Comparison of ENCODE assay signal across 9 mouse cellular contexts in genomic region chr5:30768598-30768997, GRCm38 (mm10). TPM values are rescaled to one million over a fixed set of nuclear protein-coding genes. Genes with fewer than 3 reads are reported as not detected.
A peak's percentile ranks its signal among the peaks of the same experiment; 100 is the strongest.
DNase-seq lines count a peak whose midpoint lies in the region; ATAC-seq and TF ChIP-seq lines count a peak whose summit lies in the region.
"Had no signal": no experiment of that assay in that cellular context is flagged by ENCODE, and none has a peak within 500 bp of the region (broad histone marks: within the 10 kb centered on the region; RNA-seq: fewer than 3 reads in every experiment).

No protein-coding gene starts in this region.

- no peak overlapping the region for H3K27ac ChIP-seq in left cerebral cortex, adult 2 months
- no peak overlapping the region for H3K27ac ChIP-seq in embryonic facial prominence, embryonic 14.5 days (replicated peaks; ENCODE audit: low read depth, low read length)
- peak overlapping the region; percentile 70 for H3K27ac ChIP-seq in hindbrain, embryonic 13.5 days
- H3K27ac ChIP-seq in liver, embryonic 16.5 days (ENCODE audit: low read length), result no peak overlapping the region

- no peaks in the 10 kb centered on the region for H3K36me3 ChIP-seq in embryonic facial prominence, embryonic 14.5 days (ENCODE audit: control insufficient read depth, insufficient read depth, low read length)
- peaks cover 15% of the 10 kb centered on the region for H3K36me3 ChIP-seq in hindbrain, embryonic 13.5 days
- no peaks in the 10 kb centered on the region for H3K36me3 ChIP-seq in liver, embryonic 16.5 days (ENCODE audit: control insufficient read depth, insufficient read depth)

- H3K4me1 ChIP-seq in embryonic facial prominence, embryonic 14.5 days (ENCODE audit: control insufficient read depth, insufficient read depth, low read length), result peaks cover 10% of the 10 kb centered on the region; the same call in 1 of the 2 replicates
- H3K4me1 ChIP-seq in hindbrain, embryonic 13.5 days (replicated peaks), result peaks cover 73% of the 10 kb centered on the region
- H3K4me1 ChIP-seq in liver, embryonic 16.5 days (ENCODE audit: control insufficient read depth, low read depth, low read length), result peaks cover 6% of the 10 kb centered on the region

- no peak overlapping the region for H3K4me2 ChIP-seq in embryonic facial prominence, embryonic 14.5 days (ENCODE audit: low read depth, low read length)
- H3K4me2 ChIP-seq in hindbrain, embryonic 13.5 days, result no peak overlapping the region
- H3K4me2 ChIP-seq in liver, embryonic 16.5 days (ENCODE audit: low read depth, low read length), result peak overlapping the region; percentile 1; the same call in 1 of the 2 replicates

- no peaks in the 10 kb centered on the region for H3K27me3 ChIP-seq in embryonic facial prominence, embryonic 14.5 days (replicated peaks; ENCODE audit: control insufficient read depth, insufficient read depth, low read length)
- no peaks in the 10 kb centered on the region for H3K27me3 ChIP-seq in hindbrain, embryonic 13.5 days
- no peaks in the 10 kb centered on the region for H3K27me3 ChIP-seq in liver, embryonic 16.5 days (ENCODE audit: control insufficient read depth, insufficient read depth, low read depth, low read length)

- H3K9ac ChIP-seq in embryonic facial prominence, embryonic 14.5 days (ENCODE audit: low read depth, low read length), result no peak overlapping the region
- H3K9ac ChIP-seq in hindbrain, embryonic 13.5 days, result peak overlapping the region; percentile 35
- no peak overlapping the region for H3K9ac ChIP-seq in liver, embryonic 16.5 days (ENCODE audit: low read depth, low read length)

- no peak for TF ChIP-seq CTCF in left cerebral cortex, adult 2 months (IDR thresholded peaks at IDR 0.05)

- intact Hi-C loops in left cerebral cortex, postnatal 4 days (cut with DNase I), result no loop called here
- intact Hi-C loops in left cerebral cortex, adult 2 months (cut with DNase I), result no loop called here

- DNase-seq in left cerebral cortex, postnatal 4 days, result peak; percentile 77
- no peak for DNase-seq in left cerebral cortex, adult 2 months (ENCODE audit: extremely low spot score in 1 of 2, low spot score in 2 of 2)
- DNase-seq in embryonic facial prominence, embryonic 14.5 days (ENCODE audit: low spot score), result peak; percentile 69
- peak; percentile 83 for DNase-seq in ovary, postnatal 36 days (ENCODE audit: low spot score)
- no peak for DNase-seq in left cerebral cortex, adult 9 months (ENCODE audit: low spot score in 2 of 2)
- no peak for DNase-seq in right cerebral cortex, postnatal 4 days

- ATAC-seq in embryonic facial prominence, embryonic 14.5 days (ENCODE audit: low read depth), result peak; percentile 69
- ATAC-seq in hindbrain, embryonic 13.5 days (ENCODE audit: low FRiP score), result peak; percentile 53
- ATAC-seq in liver, embryonic 16.5 days (ENCODE audit: low read depth), result peak; percentile 75

- WGBS in embryonic facial prominence, embryonic 14.5 days, result 8% methylated on average over 9 of the region's 9 CpGs
- WGBS in hindbrain, embryonic 13.5 days, result 17% methylated on average over 9 of the region's 9 CpGs
- 19% methylated on average over 9 of the region's 9 CpGs for WGBS in liver, embryonic 16.5 days (ENCODE audit: insufficient replicate concordance)

- H3K4me3 ChIP-seq in left cerebral cortex, adult 2 months, result no peak overlapping the region
- H3K4me3 ChIP-seq in embryonic facial prominence, embryonic 14.5 days (ENCODE audit: low read depth, low read length), result no peak overlapping the region
- H3K4me3 ChIP-seq in hindbrain, embryonic 13.5 days, result no peak overlapping the region
- no peak overlapping the region for H3K4me3 ChIP-seq in liver, embryonic 16.5 days (ENCODE audit: low read depth, low read length)

- H3K9me3 ChIP-seq in embryonic facial prominence, embryonic 14.5 days (ENCODE audit: control insufficient read depth, low read length), result no peaks in the 10 kb centered on the region
- H3K9me3 ChIP-seq in hindbrain, embryonic 13.5 days, result no peaks in the 10 kb centered on the region
- no peaks in the 10 kb centered on the region for H3K9me3 ChIP-seq in liver, embryonic 16.5 days (replicated peaks; ENCODE audit: control insufficient read depth, low read length)

RNA-seq across cellular contexts. Expression of gene Mapre3, which starts 45.8 kb away (rescaled TPM):
- total RNA-seq in left cerebral cortex, postnatal 4 days (2021), result 100 to 1,000 TPM; 143 to 144 TPM
- 100 to 1,000 TPM; 219 to 236 TPM for total RNA-seq in left cerebral cortex, adult 2 months (2021)
- polyA plus RNA-seq in embryonic facial prominence, embryonic 14.5 days (2014; fragmentation: Nextera tagmentation; extraction: Ambion mirVana), result 31.0 and 37.0 TPM in 2 replicates
- polyA plus RNA-seq in hindbrain, embryonic 13.5 days (2015; fragmentation: Nextera tagmentation; extraction: Ambion mirVana), result 108 and 115 TPM in 2 replicates
- polyA plus RNA-seq in liver, embryonic 16.5 days (2015; fragmentation: Nextera tagmentation; extraction: Ambion mirVana), result 2.0 and 3.3 TPM in 2 replicates

RNA-seq across cellular contexts. Expression of gene Dpysl5, which starts 57.2 kb away (rescaled TPM):
- total RNA-seq in left cerebral cortex, postnatal 4 days (2021), result 100 to 1,000 TPM; 797 to 798 TPM
- total RNA-seq in left cerebral cortex, adult 2 months (2021), result 10 to 100 TPM; 21.2 to 27.3 TPM
- polyA plus RNA-seq in embryonic facial prominence, embryonic 14.5 days (2014; fragmentation: Nextera tagmentation; extraction: Ambion mirVana), result 17.0 and 17.5 TPM in 2 replicates
- 180 and 199 TPM in 2 replicates for polyA plus RNA-seq in hindbrain, embryonic 13.5 days (2015; fragmentation: Nextera tagmentation; extraction: Ambion mirVana)
- 0.32 and 0.37 TPM in 2 replicates for polyA plus RNA-seq in liver, embryonic 16.5 days (2015; fragmentation: Nextera tagmentation; extraction: Ambion mirVana)
- total RNA-seq: neutrophil, adult 5-6 weeks had no signal

Comparison
In these comparisons a context has a peak if more than half of its experiments do, and no peak if none do; other contexts are left out.
1. DNase-seq: peak in left cerebral cortex, postnatal 4 days (single experiment), embryonic facial prominence, embryonic 14.5 days (single experiment) and ovary, postnatal 36 days (single experiment); none in left cerebral cortex, adult 2 months (0 of 2), left cerebral cortex, adult 9 months (0 of 2) and right cerebral cortex, postnatal 4 days (single experiment).
2. RNA of gene Dpysl5, which starts 57.2 kb away (polyA plus RNA-seq): 180 to 199 TPM in hindbrain, embryonic 13.5 days and 17.0 to 17.5 TPM in embryonic facial prominence, embryonic 14.5 days; 0.32 to 0.37 TPM in liver, embryonic 16.5 days; every median in the first group is over 10 times any median in the second.
3. Peak in every context shown above with its lines, with median percentiles within 50 percentile points of each other: ATAC-seq.